Mouse (Mus musculus): ENCODE results near the gene Tmem143. TPM values are rescaled to one million over a fixed set of nuclear protein-coding genes. Genes with fewer than 3 reads are reported as not detected.

The Tmem143 gene
- polyA plus RNA-seq, 1 experiment from 2014 or later: 3.9 TPM

Other genes with a start within 250 kb of the Tmem143 start
- 0.17 TPM in 1 of 2 replicates, not detected in the other for gene Fut2, start 230.5 kb upstream of the Tmem143 start, polyA plus RNA-seq (2014; fragmentation: Nextera tagmentation; extraction: Ambion mirVana)
- gene Ntn5, start 212.9 kb upstream of the Tmem143 start, polyA plus RNA-seq (2014; fragmentation: Nextera tagmentation; extraction: Ambion mirVana): 0.25 TPM in 2 replicates
- 0.27 and 0.42 TPM in 2 replicates for gene Sec1, start 202.5 kb upstream of the Tmem143 start, polyA plus RNA-seq (2014; fragmentation: Nextera tagmentation; extraction: Ambion mirVana)
- 6.9 and 8.7 TPM in 2 replicates for gene Car11, start 197.1 kb upstream of the Tmem143 start, polyA plus RNA-seq (2014; fragmentation: Nextera tagmentation; extraction: Ambion mirVana)
- 4.9 and 5.6 TPM in 2 replicates for gene Dbp, start 191.9 kb upstream of the Tmem143 start, polyA plus RNA-seq (2014; fragmentation: Nextera tagmentation; extraction: Ambion mirVana)
- gene Rpl18, start 181.5 kb upstream of the Tmem143 start, polyA plus RNA-seq (2014; fragmentation: Nextera tagmentation; extraction: Ambion mirVana): 1,026 and 1,114 TPM in 2 replicates
- 14.9 and 17.3 TPM in 2 replicates for gene Sphk2, start 178.9 kb upstream of the Tmem143 start, polyA plus RNA-seq (2014; fragmentation: Nextera tagmentation; extraction: Ambion mirVana)
- gene Fam83e, start 175.7 kb upstream of the Tmem143 start, polyA plus RNA-seq (2014; fragmentation: Nextera tagmentation; extraction: Ambion mirVana): 0.21 and 0.35 TPM in 2 replicates
- gene Spaca4, start 171.1 kb upstream of the Tmem143 start, polyA plus RNA-seq (2014; fragmentation: Nextera tagmentation; extraction: Ambion mirVana): not detected in 2 replicates
- gene Lmtk3, start 113.2 kb upstream of the Tmem143 start, polyA plus RNA-seq (2014; fragmentation: Nextera tagmentation; extraction: Ambion mirVana): 2.9 and 3.2 TPM in 2 replicates
- 1.8 and 2.0 TPM in 2 replicates for gene Sult2b1, start 112.3 kb upstream of the Tmem143 start, polyA plus RNA-seq (2014; fragmentation: Nextera tagmentation; extraction: Ambion mirVana)
- 168 and 170 TPM in 2 replicates for gene Cyth2, start 82.4 kb upstream of the Tmem143 start, polyA plus RNA-seq (2014; fragmentation: Nextera tagmentation; extraction: Ambion mirVana)
- 2.1 and 2.7 TPM in 2 replicates for gene Kcnj14, start 72.2 kb upstream of the Tmem143 start, polyA plus RNA-seq (2014; fragmentation: Nextera tagmentation; extraction: Ambion mirVana)
- 78.6 and 81.7 TPM in 2 replicates for gene Grwd1, start 66.0 kb upstream of the Tmem143 start, polyA plus RNA-seq (2014; fragmentation: Nextera tagmentation; extraction: Ambion mirVana)
- 85.2 and 85.7 TPM in 2 replicates for gene Kdelr1, start 24.2 kb upstream of the Tmem143 start, polyA plus RNA-seq (2014; fragmentation: Nextera tagmentation; extraction: Ambion mirVana)
- 0.13 and 0.18 TPM in 2 replicates for gene Grin2d, start 18.6 kb upstream of the Tmem143 start, polyA plus RNA-seq (2014; fragmentation: Nextera tagmentation; extraction: Ambion mirVana)
- gene Syngr4, start 227 bp upstream of the Tmem143 start, polyA plus RNA-seq (2014; fragmentation: Nextera tagmentation; extraction: Ambion mirVana): 0.85 and 1.0 TPM in 2 replicates
- gene Emp3, start 24.5 kb downstream of the Tmem143 start, polyA plus RNA-seq (2014; fragmentation: Nextera tagmentation; extraction: Ambion mirVana): 24.9 and 29.2 TPM in 2 replicates
- 2.1 and 2.4 TPM in 2 replicates for gene Ccdc114, start 27.1 kb downstream of the Tmem143 start, polyA plus RNA-seq (2014; fragmentation: Nextera tagmentation; extraction: Ambion mirVana)
- gene Abcc6, start 133.4 kb downstream of the Tmem143 start, polyA plus RNA-seq (2014; fragmentation: Nextera tagmentation; extraction: Ambion mirVana): 0.04 and 0.18 TPM in 2 replicates
- gene Nomo1, start 136.8 kb downstream of the Tmem143 start, polyA plus RNA-seq (2014; fragmentation: Nextera tagmentation; extraction: Ambion mirVana): 11.3 and 11.8 TPM in 2 replicates
- gene Kcnj11, start 203.8 kb downstream of the Tmem143 start, polyA plus RNA-seq (2014; fragmentation: Nextera tagmentation; extraction: Ambion mirVana): 0.32 TPM in 1 of 2 replicates, not detected in the other

All from embryonic facial prominence, embryonic 11.5 days (tissue).